Mouse (Mus musculus) MEL (cell line): ENCODE results near the gene Bace1. TPM values are rescaled to one million over a fixed set of nuclear protein-coding genes. Genes with fewer than 3 reads are reported as not detected.

ENCODE experiments used
- DNase-seq: peaks from one replicate; pipeline ENCODE4 v3.0.0; 2011; ENCODE audit warnings: low read depth, low spot score
- H3K27ac ChIP-seq: 2 replicates; pipeline ENCODE4 v1.5.1; 2012; ENCODE audit warnings: low read depth, mild to moderate bottlenecking, control low read depth, low read length, moderate library complexity; ENCODE audit not compliant: control insufficient read depth
- H3K27me3 ChIP-seq, 2 experiments: fragments of 150-350 bp in 1 of 2; sonication (generic) in 1 of 2; 2 replicates each; pipeline ENCODE4 v1.6.1; 2012; ENCODE audit warnings: low read length in 2 of 2, mild to moderate bottlenecking in 2 of 2, improper control_type of control experiment in 1 of 2, moderate library complexity in 1 of 2; ENCODE audit not compliant: insufficient read depth in 2 of 2, control insufficient read depth in 1 of 2
- H3K36me3 ChIP-seq, 2 experiments: 2 replicates each; pipeline ENCODE4 v1.6.1; 2012 to 2014; ENCODE audit warnings: low read length in 2 of 2, improper control_type of control experiment in 1 of 2, inconsistent platforms in 1 of 2, mild to moderate bottlenecking in 1 of 2; ENCODE audit not compliant: insufficient read depth in 2 of 2, control insufficient read depth in 1 of 2
- H3K4me1 ChIP-seq, 2 experiments: fragments of 150-350 bp in 1 of 2; sonication (generic) in 1 of 2; 2 replicates each; pipeline ENCODE4 v1.6.1; 2012; ENCODE audit warnings: low read length in 2 of 2, improper control_type of control experiment in 1 of 2, mild to moderate bottlenecking in 1 of 2; ENCODE audit not compliant: insufficient read depth in 2 of 2, control insufficient read depth in 1 of 2
- H3K4me3 ChIP-seq, 2 experiments: fragments of 150-350 bp in 1 of 2; sonication (generic) in 1 of 2; 2 replicates each; pipeline ENCODE4 v1.5.1; 2012; ENCODE audit warnings: low read depth in 2 of 2, low read length in 2 of 2, mild to moderate bottlenecking in 2 of 2, moderate library complexity in 2 of 2, control low read depth in 1 of 2, improper control_type of control experiment in 1 of 2; ENCODE audit not compliant: control insufficient read depth in 1 of 2, insufficient read depth in 1 of 2
- H3K79me2 ChIP-seq: 2 replicates; pipeline ENCODE4 v1.6.1; 2012; ENCODE audit warnings: mild to moderate bottlenecking, low read length, moderate library complexity; ENCODE audit not compliant: control insufficient read depth, poor library complexity, insufficient read depth
- H3K9ac ChIP-seq: 2 replicates; pipeline ENCODE4 v1.6.1; 2012; ENCODE audit warnings: low read depth, mild to moderate bottlenecking, control low read depth, low read length, moderate library complexity; ENCODE audit not compliant: control insufficient read depth, poor library complexity, severe bottlenecking
- H3K9me3 ChIP-seq: fragments of 150-350 bp; sonication (generic); replicated peaks from 2 replicates; pipeline ENCODE4 v1.6.1; 2012; ENCODE audit warnings: mild to moderate bottlenecking, low read length, improper control_type of control experiment, moderate library complexity; ENCODE audit not compliant: insufficient read depth
- BHLHE40 ChIP-seq: IDR thresholded peaks from 2 replicates; pipeline ENCODE4 v1.6.1; 2012; ENCODE audit warnings: low read depth, mild to moderate bottlenecking, inconsistent platforms, low read length, improper control_type of control experiment, borderline replicate concordance
- CHD1 ChIP-seq: IDR thresholded peaks from 2 replicates; pipeline ENCODE4 v1.6.1; 2012; ENCODE audit warnings: low read depth, mild to moderate bottlenecking, inconsistent platforms, low read length, improper control_type of control experiment
- CHD2 ChIP-seq: IDR thresholded peaks from 2 replicates; pipeline ENCODE4 v1.6.1; 2011; ENCODE audit warnings: low read length, improper control_type of control experiment
- CTCF ChIP-seq, 3 experiments: IDR thresholded peaks in 2 of 3; conservative IDR thresholded peaks in 1 of 3; 2 replicates each; pipeline ENCODE4 v1.5.1; 2011 to 2012; ENCODE audit warnings: low read length in 3 of 3, low read depth in 2 of 3, mild to moderate bottlenecking in 2 of 3, improper control_type of control experiment in 1 of 3, inconsistent platforms in 1 of 3, mixed read lengths in 1 of 3, moderate library complexity in 1 of 3; ENCODE audit not compliant: control insufficient read depth in 1 of 3, insufficient read depth in 1 of 3, poor library complexity in 1 of 3, severe bottlenecking in 1 of 3
- E2F4 ChIP-seq: IDR thresholded peaks from 2 replicates; pipeline ENCODE4 v1.6.1; 2011; ENCODE audit warnings: low read depth, low read length, improper control_type of control experiment, borderline replicate concordance
- ELF1 ChIP-seq: IDR thresholded peaks from 2 replicates; pipeline ENCODE4 v1.6.1; 2014; ENCODE audit warnings: low read depth, mild to moderate bottlenecking, inconsistent platforms, low read length, improper control_type of control experiment, moderate library complexity
- GABPA ChIP-seq: IDR thresholded peaks from 2 replicates; pipeline ENCODE4 v1.6.1; 2012; ENCODE audit warnings: low read depth, mild to moderate bottlenecking, inconsistent platforms, low read length, improper control_type of control experiment, moderate library complexity
- GATA1 ChIP-seq: IDR thresholded peaks from 2 replicates; pipeline ENCODE4 v1.6.1; 2011; ENCODE audit warnings: low read depth, low read length, improper control_type of control experiment
- HCFC1 ChIP-seq: IDR thresholded peaks from 2 replicates; pipeline ENCODE4 v1.6.1; 2012; ENCODE audit warnings: low read depth, mild to moderate bottlenecking, inconsistent platforms, low read length, improper control_type of control experiment, moderate library complexity
- JUND ChIP-seq: IDR thresholded peaks from 2 replicates; pipeline ENCODE4 v1.6.1; 2011; ENCODE audit warnings: low read depth, mild to moderate bottlenecking, improper control_type of control experiment, low read length
- MAZ ChIP-seq: IDR thresholded peaks from 2 replicates; pipeline ENCODE4 v1.6.1; 2012; ENCODE audit warnings: low read depth, mild to moderate bottlenecking, inconsistent platforms, low read length, improper control_type of control experiment
- MXI1 ChIP-seq: IDR thresholded peaks from 2 replicates; pipeline ENCODE4 v1.6.1; 2011; ENCODE audit warnings: mild to moderate bottlenecking, low read depth, low read length, improper control_type of control experiment
- MYB ChIP-seq: IDR thresholded peaks from 2 replicates; pipeline ENCODE4 v1.6.1; 2011; ENCODE audit warnings: mild to moderate bottlenecking, low read depth, low read length, improper control_type of control experiment
- MYC ChIP-seq: IDR thresholded peaks from 2 replicates; pipeline ENCODE4 v1.6.1; 2011; ENCODE audit warnings: low read depth, mild to moderate bottlenecking, low read length, improper control_type of control experiment, moderate library complexity
- NRF1 ChIP-seq: IDR thresholded peaks from 2 replicates; pipeline ENCODE4 v1.6.1; 2014; ENCODE audit warnings: low read depth, mild to moderate bottlenecking, inconsistent platforms, low read length, improper control_type of control experiment, moderate library complexity; ENCODE audit not compliant: poor library complexity, insufficient read depth, severe bottlenecking
- POLR2A ChIP-seq, 2 experiments: IDR thresholded peaks; 2 replicates each; pipeline ENCODE4 v1.6.1; 2011 to 2012; ENCODE audit warnings: low read length in 2 of 2, mild to moderate bottlenecking in 2 of 2, control low read depth in 1 of 2, improper control_type of control experiment in 1 of 2, low read depth in 1 of 2, moderate library complexity in 1 of 2; ENCODE audit not compliant: control insufficient read depth in 1 of 2, insufficient read depth in 1 of 2, poor library complexity in 1 of 2
- POLR2AphosphoS2 ChIP-seq: IDR thresholded peaks from 2 replicates; pipeline ENCODE4 v1.6.1; 2011; ENCODE audit warnings: low read length, improper control_type of control experiment
- RCOR1 ChIP-seq: IDR thresholded peaks from 2 replicates; pipeline ENCODE4 v1.6.1; 2012; ENCODE audit warnings: low read depth, mild to moderate bottlenecking, inconsistent platforms, low read length, improper control_type of control experiment
- SMC3 ChIP-seq: IDR thresholded peaks from 2 replicates; pipeline ENCODE4 v1.6.1; 2011; ENCODE audit warnings: low read depth, low read length, improper control_type of control experiment
- TCF12 ChIP-seq: IDR thresholded peaks from 2 replicates; pipeline ENCODE4 v1.6.1; 2014; ENCODE audit warnings: low read depth, mild to moderate bottlenecking, inconsistent platforms, low read length, improper control_type of control experiment, moderate library complexity
- USF1 ChIP-seq: IDR thresholded peaks from 2 replicates; pipeline ENCODE4 v1.6.1; 2014; ENCODE audit warnings: low read depth, mild to moderate bottlenecking, inconsistent platforms, low read length, improper control_type of control experiment, moderate library complexity
- ZC3H11A ChIP-seq: IDR thresholded peaks from 2 replicates; pipeline ENCODE4 v1.6.1; 2012; ENCODE audit warnings: low read depth, mild to moderate bottlenecking, inconsistent platforms, low read length, improper control_type of control experiment
- ZKSCAN1 ChIP-seq: IDR thresholded peaks from 2 replicates; pipeline ENCODE4 v1.6.1; 2012; ENCODE audit warnings: low read depth, mild to moderate bottlenecking, inconsistent platforms, low read length, improper control_type of control experiment, moderate library complexity
- polyA plus RNA-seq, 2 experiments: library from polyadenylated mRNA; stranded (reverse) in 1 of 2; unstranded in 1 of 2; fragments of >175 nt in 1 of 2; fragments of >200 nt in 1 of 2; gene quantifications; 2 replicates each; pipeline versions ENCODE4 v1.2.1 to v1.2.4; 2012; ENCODE audit warnings: low replicate concordance in 2 of 2, low read depth in 1 of 2; ENCODE audit not compliant: insufficient read length in 2 of 2, insufficient read depth in 1 of 2, missing spikeins in 1 of 2
- total RNA-seq: library from RNA; depleted of rRNA; stranded (reverse); fragments of 300-350 nt; gene quantifications from 2 replicates; pipeline ENCODE4 v1.2.3, GENCODE M21; 2012

Gene Bace1
- total and polyA plus RNA-seq, 3 experiments = 0.27 to 4.0 TPM; not detected in 1

DNA sequence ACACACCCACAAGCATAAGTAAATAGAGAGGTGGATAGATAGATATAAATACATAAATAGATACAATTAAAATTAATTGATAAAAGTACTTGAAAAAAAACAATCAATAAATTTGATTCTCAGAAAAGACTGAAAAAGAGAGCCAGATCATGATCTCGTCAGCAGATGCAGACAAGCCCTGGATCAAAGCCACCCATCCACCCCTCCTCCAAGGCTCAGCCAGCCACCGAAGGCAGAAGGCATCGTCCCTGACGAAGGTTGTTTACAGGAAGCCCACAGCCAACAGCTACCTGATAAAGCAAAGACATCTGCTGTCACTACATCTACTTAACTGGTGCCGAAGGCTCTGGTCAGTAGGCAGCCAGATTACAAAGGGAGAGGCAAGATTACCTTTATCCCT, 26.4 kb upstream of the Bace1 start:
- H3K36me3 ChIP-seq = no peaks in the 10 kb centered on the region; a peak in 1 of 4 replicates
- no peaks in the 10 kb centered on the region for H3K9me3 ChIP-seq
- H3K4me1 ChIP-seq = no peaks in the 10 kb centered on the region
- H3K27ac ChIP-seq = no peak overlapping the region
- H3K9ac ChIP-seq = no peak overlapping the region
- no peak for DNase-seq
- no peaks in the 10 kb centered on the region for H3K79me2 ChIP-seq
- TF ChIP-seq SMC3 = no peak
- TF ChIP-seq JUND = no peak
- TF ChIP-seq ELF1 = no peak
- TF ChIP-seq RCOR1 = no peak
- no peak for TF ChIP-seq E2F4
- no peak for TF ChIP-seq CTCF (IDR thresholded peaks at IDR 0.05 in 2 of 3, conservative IDR thresholded peaks at IDR 0.05 in 1 of 3; ENCODE audit: control insufficient read depth in 1 of 3, insufficient read depth in 1 of 3, low read depth in 2 of 3, low read length in 3 of 3, poor library complexity in 1 of 3, severe bottlenecking in 1 of 3)
- no peak for TF ChIP-seq CHD2
- TF ChIP-seq, all 39 proteins: peak for 0
- H3K4me3 ChIP-seq = no peak overlapping the region
- H3K27me3 ChIP-seq = no peaks in the 10 kb centered on the region

DNA sequence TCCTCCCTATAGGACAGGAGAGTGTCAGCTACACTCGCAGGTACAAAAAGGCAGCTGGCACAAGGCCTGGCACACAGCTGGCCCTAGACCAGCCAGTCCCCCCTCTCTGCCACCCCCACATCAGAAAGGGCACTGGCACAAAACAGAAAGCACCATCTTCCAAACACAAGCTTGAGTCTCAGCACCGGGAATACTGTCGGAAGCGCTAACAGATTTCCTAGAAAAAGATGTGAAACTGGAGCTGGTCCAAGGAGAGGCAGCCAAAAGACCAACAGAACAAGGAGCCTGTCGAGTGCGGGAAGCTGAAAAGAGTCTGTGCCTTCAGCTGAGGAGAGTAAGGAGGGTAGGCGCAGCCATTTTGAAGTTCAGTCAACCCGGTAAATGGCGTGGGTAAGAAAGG, 23.3 kb upstream of the Bace1 start:
- DNase-seq = no peak
- no peaks in the 10 kb centered on the region for H3K9me3 ChIP-seq
- no peak overlapping the region for H3K27ac ChIP-seq
- TF ChIP-seq GATA1 (no peak), MXI1 (no peak), BHLHE40 (no peak), ZKSCAN1 (no peak), TCF12 (no peak), GABPA (no peak), MYB (no peak), MYC (no peak), ELF1 (no peak), NRF1 (no peak), CHD1 (no peak), HCFC1 (no peak), MAZ (no peak), ZC3H11A (no peak), POLR2A (IDR thresholded peaks at IDR 0.05; ENCODE audit: control insufficient read depth in 1 of 2, insufficient read depth in 1 of 2, low read depth in 1 of 2, low read length in 2 of 2, poor library complexity in 1 of 2) (no peak), POLR2AphosphoS2 (no peak), JUND (no peak), USF1 (no peak)
- no peaks in the 10 kb centered on the region for H3K4me1 ChIP-seq
- H3K36me3 ChIP-seq = no peaks in the 10 kb centered on the region; a peak in 1 of 4 replicates
- H3K9ac ChIP-seq = no peak overlapping the region
- H3K4me3 ChIP-seq = no peak overlapping the region
- no peaks in the 10 kb centered on the region for H3K79me2 ChIP-seq
- H3K27me3 ChIP-seq = no peaks in the 10 kb centered on the region
